10 mouse cellular contexts compared by ENCODE assay signal in genomic region chr10:21600931-21601330, GRCm38 (mm10). TPM values are rescaled to one million over a fixed set of nuclear protein-coding genes. Genes with fewer than 3 reads are reported as not detected.
DNase-seq lines count a peak whose midpoint lies in the region; ATAC-seq lines count a peak whose summit lies in the region.
"Had no signal": no experiment of that assay in that cellular context is flagged by ENCODE, and none has a peak within 500 bp of the region (broad histone marks: within the 10 kb centered on the region; RNA-seq: fewer than 3 reads in every experiment).

No protein-coding gene starts in this region.

- peak; percentile 71 for ATAC-seq in inflammation-experienced regulatory T-cells, adult 6 months

- peak; percentile 64 for DNase-seq in urinary bladder, postnatal 14 days (ENCODE audit: low spot score)
- DNase-seq in urinary bladder, adult 2 months (ENCODE audit: low spot score) = no peak
- peak; percentile 78 for DNase-seq in adrenal gland, postnatal 10 days
- DNase-seq in embryo, embryonic 11.5 days (ENCODE audit: low read depth, low spot score) = peak; percentile 19
- peak; percentile 74 to 79 for DNase-seq in lung, adult 18-20 months
- peak; percentile 36 to 46 for DNase-seq in right cerebral cortex, postnatal 36 days (ENCODE audit: low spot score in 2 of 2)
- DNase-seq in Muller cell, postnatal 12 days (ENCODE audit: inconsistent ontology term) = no peak

RNA-seq across cellular contexts. Expression of gene 1700020N01Rik, which starts 8.0 kb away (rescaled TPM):
- polyA plus RNA-seq in urinary bladder, adult 2 months (2012; rRNA removed) = not detected in 2 replicates
- total RNA-seq in adrenal gland, postnatal 10 days (2021) = not detected
- polyA plus RNA-seq in inflammation-experienced regulatory T-cells, adult 6 months (2017; shearing (Covaris generic)) = not detected
- total RNA-seq: hematopoietic stem cell, adult 5-6 weeks had no signal
- polyA plus RNA-seq: stomach, embryonic 15.5 days had no signal

Comparison
In these comparisons a context has a peak if more than half of its experiments do, and no peak if none do; other contexts are left out.
1. DNase-seq: peak in urinary bladder, postnatal 14 days (single experiment), adrenal gland, postnatal 10 days (single experiment), embryo, embryonic 11.5 days (single experiment), lung, adult 18-20 months (2 of 2) and right cerebral cortex, postnatal 36 days (2 of 2); none in urinary bladder, adult 2 months (single experiment) and Muller cell, postnatal 12 days (single experiment).